Mouse (Mus musculus) myocyte (in vitro differentiated cells): ENCODE data around the gene Grk4. TPM values are rescaled to one million over a fixed set of nuclear protein-coding genes. Genes with fewer than 3 reads are reported as not detected.
A peak's percentile ranks its signal among the peaks of the same experiment; 100 is the strongest.

Source experiments
- H3K27me3 ChIP-seq: one replicate; pipeline ENCODE4 v1.6.1; 2011; ENCODE audit not compliant: control insufficient read depth, insufficient read depth, insufficient read length
- H3K36me3 ChIP-seq: one replicate; pipeline ENCODE4 v1.6.1; 2011; ENCODE audit not compliant: control insufficient read depth, insufficient read depth
- H3K4me2 ChIP-seq: one replicate; pipeline ENCODE4 v1.6.1; 2011; ENCODE audit warnings: low read depth, control low read depth
- H3K4me3 ChIP-seq: one replicate; pipeline ENCODE4 v1.5.1; 2011; ENCODE audit warnings: mild to moderate bottlenecking, control low read depth, moderate library complexity
- H3K79me2 ChIP-seq: one replicate; pipeline ENCODE4 v1.6.1; 2011; ENCODE audit not compliant: control insufficient read depth, insufficient read depth
- H3ac ChIP-seq: one replicate; pipeline ENCODE4 v1.6.1; 2011; ENCODE audit not compliant: control insufficient read depth, insufficient read length
- CEBPB ChIP-seq: IDR thresholded peaks from 2 replicates; pipeline ENCODE4 v1.6.1; 2011; ENCODE audit warnings: mild to moderate bottlenecking, moderate library complexity; ENCODE audit not compliant: poor library complexity, insufficient read depth, severe bottlenecking
- E2F4 ChIP-seq: IDR thresholded peaks from one replicate; pipeline ENCODE4 v1.6.1; 2011; ENCODE audit warnings: mild to moderate bottlenecking, control low read depth, moderate library complexity; ENCODE audit not compliant: insufficient read depth
- MAX ChIP-seq: IDR thresholded peaks from one replicate; pipeline ENCODE4 v1.6.1; 2011; ENCODE audit warnings: low read depth, mild to moderate bottlenecking, control low read depth
- MYOD1 ChIP-seq, 3 experiments: IDR thresholded peaks; one replicate each; pipeline ENCODE4 v1.6.1; 2011; ENCODE audit warnings: control low read depth in 2 of 3, low read depth in 2 of 3, mild to moderate bottlenecking in 2 of 3, moderate library complexity in 1 of 3; ENCODE audit not compliant: insufficient read length in 2 of 3, control insufficient read depth in 1 of 3
- MYOG ChIP-seq, 3 experiments: IDR thresholded peaks; one replicate each; pipeline ENCODE4 v1.6.1; 2011; ENCODE audit warnings: control low read depth in 2 of 3, low read depth in 2 of 3, mild to moderate bottlenecking in 2 of 3; ENCODE audit not compliant: insufficient read length in 2 of 3, control insufficient read depth in 1 of 3, insufficient read depth in 1 of 3
- POLR2A ChIP-seq: IDR thresholded peaks from one replicate; pipeline ENCODE4 v1.6.1; 2011; ENCODE audit warnings: low read depth, mild to moderate bottlenecking, control low read depth, moderate library complexity; ENCODE audit not compliant: insufficient read length
- POLR2AphosphoS2 ChIP-seq: IDR thresholded peaks from one replicate; pipeline ENCODE4 v1.6.1; 2011; ENCODE audit warnings: low read depth, control low read depth; ENCODE audit not compliant: insufficient read length
- REST ChIP-seq: IDR thresholded peaks from one replicate; pipeline ENCODE4 v1.6.1; 2011; ENCODE audit warnings: mild to moderate bottlenecking, control low read depth, moderate library complexity; ENCODE audit not compliant: insufficient read depth, insufficient read length
- SRF ChIP-seq: IDR thresholded peaks from one replicate; pipeline ENCODE4 v1.6.1; 2011; ENCODE audit warnings: low read depth; ENCODE audit not compliant: control insufficient read depth, insufficient read length
- TCF12 ChIP-seq: IDR thresholded peaks from one replicate; pipeline ENCODE4 v1.6.1; 2011; ENCODE audit warnings: mild to moderate bottlenecking, control low read depth; ENCODE audit not compliant: poor library complexity, insufficient read depth, severe bottlenecking
- TCF3 ChIP-seq: IDR thresholded peaks from one replicate; pipeline ENCODE4 v1.6.1; 2011; ENCODE audit warnings: low read depth, control low read depth; ENCODE audit not compliant: insufficient read length
- USF1 ChIP-seq: IDR thresholded peaks from one replicate; pipeline ENCODE4 v1.6.1; 2011; ENCODE audit warnings: low read depth, mild to moderate bottlenecking, control low read depth, moderate library complexity
- polyA plus RNA-seq: library from polyadenylated mRNA; unstranded; fragments of >200 nt; fragmentation: generic; extraction: Trizol; gene quantifications from one replicate; pipeline ENCODE4 v1.2.1, GENCODE M21; 2012; ENCODE audit warnings: missing spikeins

Gene Grk4
- polyA plus RNA-seq, 1 experiment = 0.34 TPM

DNA sequence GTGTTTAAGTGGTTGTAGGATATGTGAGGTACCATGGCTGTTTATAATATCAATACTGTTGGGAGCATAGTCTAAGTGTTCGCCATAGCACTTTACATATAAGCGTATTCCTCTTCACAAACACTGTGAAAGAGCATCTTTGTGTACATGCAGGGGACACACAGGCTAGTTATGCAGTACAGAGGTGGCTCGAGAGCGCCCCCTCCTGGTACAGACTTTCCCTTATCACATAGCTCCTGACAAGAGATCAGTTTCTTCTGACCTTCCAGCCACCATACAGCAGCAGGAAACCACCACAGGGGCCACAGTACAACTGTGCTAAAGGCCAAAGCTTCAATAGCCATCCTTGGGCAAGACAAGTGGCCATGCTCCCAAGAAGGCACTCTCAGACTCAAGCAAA lies 12.6 kb upstream of the Grk4 start:
- TF ChIP-seq POLR2AphosphoS2 (no peak), REST (no peak), POLR2A (no peak), SRF (no peak)
- no peaks in the 10 kb centered on the region for H3K27me3 ChIP-seq
- H3K4me2 ChIP-seq = no peak overlapping the region
- peaks cover 72% of the 10 kb centered on the region for H3K36me3 ChIP-seq
- no peaks in the 10 kb centered on the region for H3K79me2 ChIP-seq
- no peak overlapping the region for H3K4me3 ChIP-seq
- no peak overlapping the region for H3ac ChIP-seq

DNA sequence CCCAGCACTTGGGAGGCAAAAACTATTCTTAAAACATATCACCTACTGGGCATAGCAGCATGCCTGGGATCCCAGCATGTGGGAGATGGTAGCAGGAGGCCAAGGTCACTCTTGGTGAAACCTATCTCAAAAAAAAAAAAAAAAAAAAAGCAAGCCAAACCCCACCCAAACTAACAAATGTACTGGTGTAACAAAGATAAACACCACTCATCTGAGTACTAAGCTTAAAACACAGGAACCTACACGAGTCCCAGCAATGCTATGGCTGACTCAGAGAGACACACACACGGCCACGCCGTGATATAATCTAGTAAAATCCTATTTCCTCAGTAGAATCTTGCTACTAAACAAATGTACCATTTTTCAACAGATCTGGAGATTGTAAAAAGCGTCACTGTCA lies 7.2 kb upstream of the Grk4 start:
- H3ac ChIP-seq = no peak overlapping the region
- no peak overlapping the region for H3K4me2 ChIP-seq
- H3K79me2 ChIP-seq = peaks cover 7% of the 10 kb centered on the region
- H3K36me3 ChIP-seq = peaks cover 80% of the 10 kb centered on the region
- no peaks in the 10 kb centered on the region for H3K27me3 ChIP-seq
- TF ChIP-seq POLR2A = no peak
- TF ChIP-seq TCF3 = no peak
- no peak for TF ChIP-seq MYOG (IDR thresholded peaks at IDR 0.05; ENCODE audit: control insufficient read depth in 1 of 3, insufficient read depth in 1 of 3, insufficient read length in 2 of 3, low read depth in 2 of 3)
- TF ChIP-seq REST = no peak
- no peak for TF ChIP-seq TCF12
- TF ChIP-seq MYOD1 (IDR thresholded peaks at IDR 0.05; ENCODE audit: control insufficient read depth in 1 of 3, insufficient read length in 2 of 3, low read depth in 2 of 3) = no peak
- TF ChIP-seq POLR2AphosphoS2 = no peak
- no peak for TF ChIP-seq MAX
- no peak for TF ChIP-seq CEBPB
- TF ChIP-seq SRF = no peak
- TF ChIP-seq E2F4 = no peak
- TF ChIP-seq USF1 = no peak
- no peak overlapping the region for H3K4me3 ChIP-seq

DNA sequence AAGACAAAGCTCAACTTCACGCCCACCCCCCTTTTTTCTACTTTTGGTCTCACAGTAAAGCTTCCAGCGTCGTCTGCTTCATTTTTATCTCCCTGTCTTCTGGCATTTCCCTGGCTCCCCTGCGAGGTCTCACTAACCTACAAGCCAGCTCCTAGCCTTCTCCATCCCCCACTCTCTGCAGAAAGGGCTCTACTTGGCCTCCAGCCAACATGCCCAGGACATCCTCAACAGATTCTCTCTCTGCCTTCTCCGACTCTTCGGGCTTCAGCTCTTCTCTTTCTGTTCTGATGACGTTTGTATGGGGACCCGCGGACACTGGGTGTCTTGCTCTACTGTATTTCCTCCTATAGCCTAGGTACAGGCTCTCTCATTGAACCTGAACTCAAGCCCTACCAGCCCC lies 5.3 kb upstream of the Grk4 start:
- TF ChIP-seq TCF12 (no peak), E2F4 (no peak), CEBPB (no peak), REST (no peak)
- Histone ChIP-seq H3K36me3 (peaks cover 65% of the 10 kb centered on the region), H3K79me2 (peaks cover 25% of the 10 kb centered on the region), H3ac (no peak overlapping the region), H3K27me3 (no peaks in the 10 kb centered on the region), H3K4me3 (no peak overlapping the region), H3K4me2 (no peak overlapping the region)

DNA sequence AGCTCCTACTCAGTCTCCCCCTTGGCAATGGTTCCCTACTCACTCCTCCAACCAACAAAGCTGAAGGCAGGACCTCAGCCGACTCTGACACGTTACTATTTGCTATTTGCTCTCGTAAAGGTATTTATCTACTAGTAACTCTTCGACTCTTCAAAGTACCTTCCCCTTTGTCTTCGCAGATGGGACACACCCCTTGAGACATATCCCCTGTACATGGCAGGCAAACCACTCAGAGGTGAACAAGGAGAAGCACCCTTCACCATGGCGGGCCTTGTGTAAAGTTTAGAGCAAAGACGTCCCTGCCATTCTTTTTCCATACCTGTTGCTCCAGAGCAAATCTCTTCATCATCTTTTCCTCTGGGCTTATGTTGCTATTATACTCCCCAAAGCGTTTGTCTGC lies 2.6 kb upstream of the Grk4 start:
- H3K79me2 ChIP-seq = peaks cover 25% of the 10 kb centered on the region
- no peak overlapping the region for H3K4me3 ChIP-seq
- H3K27me3 ChIP-seq = no peaks in the 10 kb centered on the region
- TF ChIP-seq E2F4 (no peak), USF1 (no peak), TCF3 (no peak), MYOD1 (IDR thresholded peaks at IDR 0.05; ENCODE audit: control insufficient read depth in 1 of 3, insufficient read length in 2 of 3, low read depth in 2 of 3) (no peak)
- H3K4me2 ChIP-seq = no peak overlapping the region
- peaks cover 41% of the 10 kb centered on the region for H3K36me3 ChIP-seq
- no peak overlapping the region for H3ac ChIP-seq

DNA sequence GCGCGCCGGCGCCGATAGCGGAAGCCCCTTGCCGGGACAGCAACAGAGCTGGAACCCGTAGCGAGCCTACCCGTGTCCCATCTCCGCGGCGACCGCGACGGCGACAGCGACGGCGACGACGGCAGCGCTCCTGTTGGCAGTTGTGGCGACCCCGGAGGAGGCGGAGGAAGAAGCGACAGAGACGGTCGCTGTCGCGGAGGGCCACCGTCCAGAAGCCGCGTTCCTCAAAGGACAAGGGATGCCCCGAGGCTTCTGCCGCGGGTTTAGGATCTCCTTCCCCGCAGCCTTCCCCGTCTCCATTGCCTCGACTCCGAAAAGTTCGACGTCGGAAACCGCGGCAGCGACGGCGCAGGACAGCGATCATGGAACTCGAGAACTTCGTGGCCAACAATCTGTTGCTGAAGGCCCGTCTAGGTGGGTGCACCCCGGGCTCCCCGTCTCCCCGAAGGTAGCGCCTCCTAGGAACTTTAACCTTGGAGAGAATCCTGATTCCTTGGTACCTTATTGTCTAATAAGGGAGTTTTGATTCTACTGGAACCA lies 482 bp downstream of the Grk4 start:
- Histone ChIP-seq H3K27me3 (no peaks in the 10 kb centered on the region), H3ac (peak overlapping the region; percentile 72), H3K4me3 (peak overlapping the region; percentile 63), H3K4me2 (peak overlapping the region; percentile 69), H3K79me2 (peaks cover 25% of the 10 kb centered on the region), H3K36me3 (peaks cover 12% of the 10 kb centered on the region)
- TF ChIP-seq USF1 (no peak), POLR2AphosphoS2 (no peak), MYOD1 (IDR thresholded peaks at IDR 0.05; ENCODE audit: control insufficient read depth in 1 of 3, insufficient read length in 2 of 3, low read depth in 2 of 3) (no peak), CEBPB (no peak), MAX (no peak), TCF3 (no peak), SRF (no peak), POLR2A (no peak), REST (no peak), E2F4 (no peak), TCF12 (no peak), MYOG (IDR thresholded peaks at IDR 0.05; ENCODE audit: control insufficient read depth in 1 of 3, insufficient read depth in 1 of 3, insufficient read length in 2 of 3, low read depth in 2 of 3) (no peak)

DNA sequence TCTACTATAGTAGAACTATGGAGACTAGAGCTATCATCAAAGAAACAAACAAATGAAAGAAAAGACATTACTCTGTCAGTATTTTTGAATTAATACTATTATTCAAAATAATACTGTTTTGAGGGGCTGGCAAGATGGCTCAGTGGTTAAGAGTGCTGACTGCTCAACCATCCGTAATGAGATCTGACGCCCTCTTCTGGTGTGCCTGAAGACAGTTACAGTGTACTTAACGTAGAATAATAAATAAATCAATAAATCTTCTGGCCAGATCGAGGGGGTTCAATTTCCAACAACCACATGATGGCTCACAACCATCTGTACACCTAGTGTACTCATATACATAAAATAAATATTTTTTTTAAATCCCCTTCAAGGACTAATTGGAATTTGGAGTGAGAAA lies 1.7 kb downstream of the Grk4 start:
- Histone ChIP-seq H3ac (no peak overlapping the region), H3K36me3 (no peaks in the 10 kb centered on the region), H3K79me2 (peaks cover 25% of the 10 kb centered on the region), H3K4me2 (no peak overlapping the region), H3K27me3 (no peaks in the 10 kb centered on the region), H3K4me3 (no peak overlapping the region)
- no peak for TF ChIP-seq REST
- TF ChIP-seq MYOD1 (IDR thresholded peaks at IDR 0.05; ENCODE audit: control insufficient read depth in 1 of 3, insufficient read length in 2 of 3, low read depth in 2 of 3) = no peak
- no peak for TF ChIP-seq SRF
- no peak for TF ChIP-seq POLR2AphosphoS2
- TF ChIP-seq MYOG (IDR thresholded peaks at IDR 0.05; ENCODE audit: control insufficient read depth in 1 of 3, insufficient read depth in 1 of 3, insufficient read length in 2 of 3, low read depth in 2 of 3) = no peak
- TF ChIP-seq CEBPB = no peak
- TF ChIP-seq POLR2A = no peak
- TF ChIP-seq USF1 = no peak
- TF ChIP-seq TCF12 = no peak
- no peak for TF ChIP-seq E2F4
- TF ChIP-seq TCF3 = no peak
